Mouse (Mus musculus): Measurements from ENCODE around the gene 4930455H04Rik. TPM values are rescaled to one million over a fixed set of nuclear protein-coding genes. Genes with fewer than 3 reads are reported as not detected.

4930455H04Rik gene
- total RNA-seq, 2 experiments from 2014 or later: not detected

- no peak for DNase-seq (ENCODE audit: low spot score in 2 of 2)
Measured at GRCm38 (mm10) chr3:117025421-117025820, 57.4 kb downstream of the 4930455H04Rik start.

Other genes with a start within 250 kb of the 4930455H04Rik start
- gene Agl, start 160.1 kb upstream of the 4930455H04Rik start, total RNA-seq (2021): 100 to 1,000 TPM; 272 to 307 TPM
- gene Frrs1, start 108.8 kb upstream of the 4930455H04Rik start, total RNA-seq (2021): 1 to 10 TPM; 1.3 to 1.5 TPM
- gene Palmd, start 720 bp downstream of the 4930455H04Rik start, total RNA-seq (2021): 10 to 100 TPM; 41.5 to 49.7 TPM

Measured in gastrocnemius, postnatal 4 days (tissue).